Mouse (Mus musculus): ENCODE measurements around the gene Ipo4. TPM values are rescaled to one million over a fixed set of nuclear protein-coding genes. Genes with fewer than 3 reads are reported as not detected.

Gene Ipo4
- polyA plus RNA-seq, 1 experiment from 2014 or later, result 45.0 TPM

GRCm38 (mm10) chr14:55628077-55628827 lies 7.5 kb downstream of the Ipo4 start:
- WGBS, result 85% methylated on average over 27 of the region's 27 CpGs
- no peaks in the 10 kb centered on the region for H3K9me3 ChIP-seq (replicated peaks)

GRCm38 (mm10) chr14:55618486-55619195 lies 17.1 kb downstream of the Ipo4 start:
- H3K27me3 ChIP-seq, result no peaks in the 10 kb centered on the region
- WGBS, result 31% methylated on average over 22 of the region's 22 CpGs
- ATAC-seq (replicated peaks; ENCODE audit: insufficient number of reproducible peaks, insufficient read depth, low FRiP score, low read depth), result no peak
- H3K9me3 ChIP-seq (replicated peaks), result no peaks in the 10 kb centered on the region
- H3K4me2 ChIP-seq, result peak overlapping the region; percentile 56
- no peaks in the 10 kb centered on the region for H3K36me3 ChIP-seq
- peak overlapping the region; percentile 29; the same call in 1 of the 2 replicates for H3K9ac ChIP-seq
- H3K4me1 ChIP-seq (replicated peaks), result peaks cover 8% of the 10 kb centered on the region
- peak overlapping the region; percentile 32 for H3K4me3 ChIP-seq
- H3K27ac ChIP-seq, result no peak overlapping the region

More at GRCm38 (mm10) chr14:55628077-55628827, 7.5 kb downstream of the Ipo4 start:
- Histone ChIP-seq H3K36me3 (peaks cover 85% of the 10 kb centered on the region), H3K4me3 (no peak overlapping the region), H3K27ac (no peak overlapping the region), H3K4me1 (replicated peaks) (0 out of 2 replicates have a peak, but pooled peaks cover 4% of the 10 kb centered on the region), H3K27me3 (no peaks in the 10 kb centered on the region), H3K4me2 (no peak overlapping the region), H3K9ac (no peak overlapping the region)
- no peak for ATAC-seq (replicated peaks; ENCODE audit: insufficient number of reproducible peaks, insufficient read depth, low FRiP score, low read depth)

GRCm38 (mm10) chr14:55617822-55618221 lies 17.9 kb downstream of the Ipo4 start, which contains the start of gene Rec8:
TSS of gene Rec8 (plus strand) at chr14:55618037.
- Histone ChIP-seq H3K27me3 (no peaks in the 10 kb centered on the region), H3K4me3 (peak within 1 kb of the TSS; percentile 32), H3K36me3 (no peaks in the 10 kb centered on the region), H3K9ac (peak within 1 kb of the TSS; percentile 29; the same call in 1 of the 2 replicates), H3K27ac (no peak within 1 kb of the TSS), H3K9me3 (replicated peaks) (no peaks in the 10 kb centered on the region), H3K4me2 (peak within 1 kb of the TSS; percentile 56), H3K4me1 (replicated peaks) (peaks cover 10% of the 10 kb centered on the region)
- ATAC-seq (replicated peaks; ENCODE audit: insufficient number of reproducible peaks, insufficient read depth, low FRiP score, low read depth), result peak; percentile 83
- 15% methylated on average over 21 of the region's 21 CpGs for WGBS

GRCm38 (mm10) chr14:55616844-55617243 lies 18.9 kb downstream of the Ipo4 start:
- H3K4me1 ChIP-seq (replicated peaks), result peaks cover 15% of the 10 kb centered on the region
- H3K9me3 ChIP-seq (replicated peaks), result no peaks in the 10 kb centered on the region
- H3K36me3 ChIP-seq, result no peaks in the 10 kb centered on the region
- no peak overlapping the region for H3K4me3 ChIP-seq
- no peak overlapping the region for H3K4me2 ChIP-seq
- no peak for ATAC-seq (replicated peaks; ENCODE audit: insufficient number of reproducible peaks, insufficient read depth, low FRiP score, low read depth)
- H3K27me3 ChIP-seq, result no peaks in the 10 kb centered on the region
- no peak overlapping the region for H3K9ac ChIP-seq
- H3K27ac ChIP-seq, result no peak overlapping the region
- 82% methylated on average over 2 of the region's 2 CpGs for WGBS

- H3K27me3 ChIP-seq, result no peaks in the 10 kb centered on the region
- no peaks in the 10 kb centered on the region for H3K9me3 ChIP-seq (replicated peaks)
- H3K4me1 ChIP-seq (replicated peaks), result peaks cover 15% of the 10 kb centered on the region
- H3K36me3 ChIP-seq, result no peaks in the 10 kb centered on the region
- H3K9ac ChIP-seq, result no peak overlapping the region
- no peak overlapping the region for H3K4me2 ChIP-seq
- WGBS, result 58% methylated on average over 2 of the region's 2 CpGs
- H3K27ac ChIP-seq, result no peak overlapping the region
- H3K4me3 ChIP-seq, result no peak overlapping the region
- ATAC-seq (replicated peaks; ENCODE audit: insufficient number of reproducible peaks, insufficient read depth, low FRiP score, low read depth), result no peak
These were observed 19.9 kb downstream of the Ipo4 start for GRCm38 (mm10) chr14:55615876-55616275.

GRCm38 (mm10) chr14:55614565-55615178 lies 21.1 kb downstream of the Ipo4 start:
- peaks cover 15% of the 10 kb centered on the region for H3K4me1 ChIP-seq (replicated peaks)
- H3K27ac ChIP-seq, result no peak overlapping the region
- H3K4me2 ChIP-seq, result no peak overlapping the region
- no peaks in the 10 kb centered on the region for H3K9me3 ChIP-seq (replicated peaks)
- no peak for ATAC-seq (replicated peaks; ENCODE audit: insufficient number of reproducible peaks, insufficient read depth, low FRiP score, low read depth)
- H3K9ac ChIP-seq, result no peak overlapping the region
- 58% methylated on average over 7 of the region's 7 CpGs for WGBS
- no peak overlapping the region for H3K4me3 ChIP-seq
- no peaks in the 10 kb centered on the region for H3K27me3 ChIP-seq
- H3K36me3 ChIP-seq, result peaks cover 3% of the 10 kb centered on the region

GRCm38 (mm10) chr14:55613346-55613745 lies 22.4 kb downstream of the Ipo4 start:
- 30% methylated on average over 6 of the region's 6 CpGs for WGBS
- H3K27ac ChIP-seq, result 0 out of 2 replicates have a peak overlapping the region, but pooled peaks have one; percentile 26
- H3K9me3 ChIP-seq (replicated peaks), result no peaks in the 10 kb centered on the region
- peaks cover 15% of the 10 kb centered on the region for H3K36me3 ChIP-seq
- H3K4me2 ChIP-seq, result no peak overlapping the region
- H3K4me3 ChIP-seq, result no peak overlapping the region
- H3K9ac ChIP-seq, result no peak overlapping the region
- H3K27me3 ChIP-seq, result no peaks in the 10 kb centered on the region
- no peak for ATAC-seq (replicated peaks; ENCODE audit: insufficient number of reproducible peaks, insufficient read depth, low FRiP score, low read depth)
- peaks cover 9% of the 10 kb centered on the region for H3K4me1 ChIP-seq (replicated peaks)

GRCm38 (mm10) chr14:55608339-55608738 lies 27.4 kb downstream of the Ipo4 start:
- Histone ChIP-seq H3K9ac (no peak overlapping the region), H3K9me3 (replicated peaks) (no peaks in the 10 kb centered on the region), H3K4me3 (no peak overlapping the region), H3K27ac (no peak overlapping the region), H3K4me1 (replicated peaks) (peaks cover 23% of the 10 kb centered on the region), H3K27me3 (no peaks in the 10 kb centered on the region), H3K4me2 (no peak overlapping the region), H3K36me3 (peaks cover 35% of the 10 kb centered on the region)
- no peak for ATAC-seq (replicated peaks; ENCODE audit: insufficient number of reproducible peaks, insufficient read depth, low FRiP score, low read depth)
- 94% methylated on average over 6 of the region's 6 CpGs for WGBS

GRCm38 (mm10) chr14:55605743-55606459 lies 29.9 kb downstream of the Ipo4 start:
- no peak for ATAC-seq (replicated peaks; ENCODE audit: insufficient number of reproducible peaks, insufficient read depth, low FRiP score, low read depth)
- H3K4me2 ChIP-seq, result no peak overlapping the region
- 79% methylated on average over 16 of the region's 16 CpGs for WGBS
- H3K27ac ChIP-seq, result no peak overlapping the region
- peaks cover 57% of the 10 kb centered on the region for H3K36me3 ChIP-seq
- no peaks in the 10 kb centered on the region for H3K27me3 ChIP-seq
- peaks cover 18% of the 10 kb centered on the region for H3K4me1 ChIP-seq (replicated peaks)
- H3K4me3 ChIP-seq, result no peak overlapping the region
- no peak overlapping the region for H3K9ac ChIP-seq
- no peaks in the 10 kb centered on the region for H3K9me3 ChIP-seq (replicated peaks)

GRCm38 (mm10) chr14:55604823-55605222 lies 30.9 kb downstream of the Ipo4 start:
- 89% methylated on average over 11 of the region's 11 CpGs for WGBS
- no peak for ATAC-seq (replicated peaks; ENCODE audit: insufficient number of reproducible peaks, insufficient read depth, low FRiP score, low read depth)
- no peak overlapping the region for H3K9ac ChIP-seq

More at GRCm38 (mm10) chr14:55604823-55605222, 30.9 kb downstream of the Ipo4 start:
- Histone ChIP-seq H3K36me3 (peaks cover 59% of the 10 kb centered on the region), H3K27me3 (no peaks in the 10 kb centered on the region), H3K4me3 (peak overlapping the region; percentile 55), H3K4me2 (peak overlapping the region; percentile 75), H3K4me1 (replicated peaks) (peaks cover 18% of the 10 kb centered on the region), H3K9me3 (replicated peaks) (no peaks in the 10 kb centered on the region), H3K27ac (peak overlapping the region; percentile 82; the same call in 1 of the 2 replicates)

All from heart, embryonic 15.5 days (tissue).